Mouse (Mus musculus) liver, embryonic 14.5 days (tissue): ENCODE results near the gene Ccer2. TPM values are rescaled to one million over a fixed set of nuclear protein-coding genes. Genes with fewer than 3 reads are reported as not detected.
A peak's percentile ranks its signal among the peaks of the same experiment; 100 is the strongest.

ENCODE experiments used
- ATAC-seq: fragments of 200-750 bp; cut with Nextera tagmentation; 2 replicates; pipeline ENCODE4 v1.8.0; 2017; ENCODE audit warnings: moderate number of reproducible peaks, mild to moderate bottlenecking, moderate library complexity; ENCODE audit not compliant: insufficient read depth
- DNase-seq, 3 experiments: peaks; one replicate each; pipeline ENCODE4 v3.0.0-alpha.2; 2012 to 2013; ENCODE audit warnings: low read depth in 3 of 3, low spot score in 3 of 3
- H3K27ac ChIP-seq: fragments of 300-500 bp; sonication (generic); 2 replicates; pipeline ENCODE4 v1.5.1; 2014; ENCODE audit warnings: moderate library complexity, mild to moderate bottlenecking, control low read depth, inconsistent platforms
- H3K27me3 ChIP-seq: fragments of 300-500 bp; sonication (generic); 2 replicates; pipeline ENCODE4 v1.6.1; 2014; ENCODE audit warnings: mild to moderate bottlenecking, low read length, moderate library complexity; ENCODE audit not compliant: control insufficient read depth, insufficient read depth
- H3K36me3 ChIP-seq: fragments of 300-500 bp; sonication (generic); replicated peaks from 2 replicates; pipeline ENCODE4 v1.6.1; 2014; ENCODE audit warnings: low read depth; ENCODE audit not compliant: control insufficient read depth, insufficient read depth
- H3K4me1 ChIP-seq, 2 experiments: fragments of 200-500 bp in 1 of 2; fragments of 300-500 bp in 1 of 2; sonication (generic) in 1 of 2; replicated peaks; 2 replicates each; pipeline ENCODE4 v1.6.1; 2012 to 2014; ENCODE audit warnings: antibody characterized with exemption in 1 of 2, inconsistent platforms in 1 of 2, low read length in 1 of 2; ENCODE audit not compliant: control insufficient read depth in 2 of 2, insufficient read depth in 2 of 2
- H3K4me2 ChIP-seq: fragments of 300-500 bp; sonication (generic); 2 replicates; pipeline ENCODE4 v1.6.1; 2014; ENCODE audit warnings: low read depth, mild to moderate bottlenecking, control low read depth, moderate library complexity
- H3K4me3 ChIP-seq, 2 experiments: fragments of 200-500 bp in 1 of 2; fragments of 300-500 bp in 1 of 2; sonication (generic) in 1 of 2; 2 replicates each; pipeline ENCODE4 v1.5.1; 2012 to 2014; ENCODE audit warnings: low read depth in 2 of 2, low read length in 2 of 2, mild to moderate bottlenecking in 2 of 2, control low read depth in 1 of 2, inconsistent platforms in 1 of 2, moderate library complexity in 1 of 2; ENCODE audit not compliant: insufficient read depth in 1 of 2
- H3K9ac ChIP-seq: fragments of 300-500 bp; sonication (generic); replicated peaks from 2 replicates; pipeline ENCODE4 v1.6.1; 2014; ENCODE audit warnings: mild to moderate bottlenecking, control low read depth, moderate library complexity
- H3K9me3 ChIP-seq: fragments of 300-500 bp; sonication (generic); 2 replicates; pipeline ENCODE4 v1.6.1; 2016; ENCODE audit warnings: low read length, mixed read lengths; ENCODE audit not compliant: control insufficient read depth
- CTCF ChIP-seq: IDR thresholded peaks from 2 replicates; pipeline ENCODE4 v1.5.1; 2016; ENCODE audit warnings: antibody characterized with exemption, low read depth, control low read depth
- EP300 ChIP-seq: IDR thresholded peaks from 2 replicates; pipeline ENCODE4 v1.6.1; 2016; ENCODE audit warnings: antibody characterized with exemption, low read depth
- WGBS: fragments of 180-500 bp; shearing (Covaris S2); extraction: QIAGEN DNeasy Blood & Tissue Kit; methylation state at CpG from one replicate; pipeline ENCODE4 v1.1.7; 2014; ENCODE audit not compliant: insufficient replicate concordance; 5-methylcytosine and 5-hydroxymethylcytosine counted together
- polyA plus RNA-seq, 2 experiments: library from polyadenylated mRNA; depleted of rRNA in 1 of 2; stranded (reverse) in 1 of 2; unstranded in 1 of 2; fragments of >200 nt; fragmentation: Nextera tagmentation in 1 of 2; extraction: Ambion mirVana in 1 of 2; gene quantifications; 2 replicates each; pipeline versions ENCODE4 v1.2.1 to v1.2.3; 2012 to 2014

Gene Ccer2
- polyA plus RNA-seq, 2 experiments: not detected

DNA sequence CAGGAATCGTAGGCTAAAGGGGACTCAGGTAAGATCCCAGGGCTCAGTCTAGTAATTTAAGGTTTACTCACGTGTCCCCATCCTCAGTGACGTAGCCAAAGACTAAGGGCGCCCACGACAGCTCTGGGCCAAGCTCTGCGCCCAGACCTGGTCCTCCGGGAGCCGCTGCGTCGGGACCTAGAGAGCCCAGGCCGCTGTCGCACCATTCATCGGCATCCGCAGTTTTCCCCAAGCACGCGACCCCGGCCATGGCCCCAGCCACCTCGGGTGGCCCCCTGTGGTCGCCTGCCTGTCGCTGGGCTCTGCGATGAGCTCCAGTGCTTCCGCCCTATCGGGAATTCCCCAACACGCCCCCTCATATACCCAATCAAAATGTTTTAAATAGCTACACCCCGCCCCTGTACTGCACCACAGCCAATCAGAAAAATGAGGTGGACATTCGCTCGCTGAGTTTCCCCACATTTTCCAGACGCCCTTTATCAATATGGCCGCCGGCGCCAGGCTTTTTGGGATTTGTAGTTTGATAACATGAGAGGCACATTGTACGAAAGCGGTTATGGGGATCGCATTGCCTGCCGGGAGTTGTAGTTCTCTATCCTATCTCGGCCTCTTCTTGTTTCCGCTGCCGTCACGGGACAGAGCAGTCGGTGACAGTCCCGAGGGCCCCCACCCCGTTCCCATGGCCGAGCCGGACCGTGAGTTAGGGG is 10.4 kb downstream of the Ccer2 start, which contains the start of gene Sirt2:
TSS of gene Sirt2 (plus strand) at position 563 of the 707 bp plus-strand sequence.
- Histone ChIP-seq H3K36me3 (no peaks in the 10 kb centered on the region), H3K27me3 (no peaks in the 10 kb centered on the region), H3K9me3 (no peaks in the 10 kb centered on the region), H3K9ac (peak within 1 kb of the TSS; percentile 76), H3K4me3 (peak within 1 kb of the TSS; percentile 83 to 87), H3K27ac (peak within 1 kb of the TSS; percentile 14; the same call in 1 of the 2 replicates), H3K4me2 (peak within 1 kb of the TSS; percentile 92), H3K4me1 (peaks cover 24 to 34% of the 10 kb centered on the region in 2 experiments)
- DNase-seq (peak; percentile 98 to 100 (median 99)), ATAC-seq (peak; percentile 96)
- no peak for TF ChIP-seq EP300
- TF ChIP-seq CTCF: peak; percentile 36; the same call in 1 of the 2 replicates
- under 1% methylated on average over 45 of the region's 45 CpGs for WGBS

DNA sequence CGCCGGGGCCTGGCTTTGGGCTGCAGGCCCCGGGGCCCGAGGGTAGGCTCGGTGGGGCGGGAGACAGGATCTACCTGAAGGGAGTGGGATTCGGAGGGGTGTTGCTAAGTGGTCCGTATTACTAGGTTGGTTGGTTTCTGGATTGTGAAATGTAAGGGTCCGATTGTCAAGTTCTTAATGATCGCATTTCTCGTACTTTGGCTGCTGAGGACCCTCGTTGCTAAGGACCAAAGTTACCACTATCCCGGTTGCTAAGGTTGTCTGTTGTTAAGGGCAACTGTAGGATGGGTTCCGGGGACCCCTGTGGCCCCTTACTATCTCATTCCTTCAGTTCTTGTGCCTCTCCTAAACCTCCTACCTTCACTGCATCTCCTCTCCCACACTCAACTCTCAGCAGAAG is 10.9 kb downstream of the Ccer2 start:
- peak overlapping the region; percentile 71 for H3K4me2 ChIP-seq
- DNase-seq (no peak), ATAC-seq (no peak)
- TF ChIP-seq EP300 (no peak), CTCF (no peak)
- no peak overlapping the region for H3K27ac ChIP-seq
- 3% methylated on average over 14 of the region's 14 CpGs for WGBS
- peaks cover 24 to 34% of the 10 kb centered on the region in 2 experiments for H3K4me1 ChIP-seq
- peak overlapping the region; percentile 81 to 83 for H3K4me3 ChIP-seq
- no peaks in the 10 kb centered on the region for H3K36me3 ChIP-seq
- peak overlapping the region; percentile 65 for H3K9ac ChIP-seq
- H3K9me3 ChIP-seq: no peaks in the 10 kb centered on the region
- H3K27me3 ChIP-seq: no peaks in the 10 kb centered on the region

DNA sequence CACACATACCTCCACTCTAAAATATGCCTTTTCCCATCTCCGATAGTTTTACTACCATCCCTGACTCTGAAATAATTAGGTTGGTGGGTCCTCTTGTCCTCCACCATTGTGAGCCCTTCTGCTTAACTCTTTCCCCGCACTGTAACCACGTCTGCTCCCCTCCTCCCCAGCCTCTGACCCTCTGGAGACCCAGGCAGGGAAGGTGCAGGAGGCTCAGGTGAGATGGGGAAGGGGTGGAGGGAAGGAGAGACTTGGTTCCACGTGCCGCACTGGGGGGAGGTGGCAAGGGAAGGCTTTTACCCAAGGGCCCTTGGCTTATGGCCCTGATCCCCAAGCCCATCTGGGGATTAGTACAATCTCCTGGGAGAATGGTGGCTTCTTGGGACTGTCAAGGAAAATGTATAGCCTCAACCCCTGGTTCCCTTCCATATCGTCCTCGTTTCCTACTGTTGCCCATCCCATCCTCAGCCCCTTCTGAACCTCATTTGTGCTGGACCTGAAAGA is 11.5 kb downstream of the Ccer2 start, which contains the start of gene Nfkbib:
TSS of gene Nfkbib (minus strand) at position 51 of the 504 bp plus-strand sequence.
- DNase-seq (no peak), ATAC-seq (no peak)
- Histone ChIP-seq H3K4me1 (peaks cover 24 to 34% of the 10 kb centered on the region in 2 experiments), H3K9me3 (no peaks in the 10 kb centered on the region), H3K4me3 (peak within 1 kb of the TSS; percentile 83 to 87), H3K27me3 (no peaks in the 10 kb centered on the region), H3K9ac (peak within 1 kb of the TSS; percentile 76), H3K4me2 (peak within 1 kb of the TSS; percentile 92), H3K36me3 (no peaks in the 10 kb centered on the region), H3K27ac (no peak within 1 kb of the TSS)
- WGBS: 64% methylated on average over 7 of the region's 7 CpGs
- TF ChIP-seq EP300 (no peak), CTCF (no peak)

DNA sequence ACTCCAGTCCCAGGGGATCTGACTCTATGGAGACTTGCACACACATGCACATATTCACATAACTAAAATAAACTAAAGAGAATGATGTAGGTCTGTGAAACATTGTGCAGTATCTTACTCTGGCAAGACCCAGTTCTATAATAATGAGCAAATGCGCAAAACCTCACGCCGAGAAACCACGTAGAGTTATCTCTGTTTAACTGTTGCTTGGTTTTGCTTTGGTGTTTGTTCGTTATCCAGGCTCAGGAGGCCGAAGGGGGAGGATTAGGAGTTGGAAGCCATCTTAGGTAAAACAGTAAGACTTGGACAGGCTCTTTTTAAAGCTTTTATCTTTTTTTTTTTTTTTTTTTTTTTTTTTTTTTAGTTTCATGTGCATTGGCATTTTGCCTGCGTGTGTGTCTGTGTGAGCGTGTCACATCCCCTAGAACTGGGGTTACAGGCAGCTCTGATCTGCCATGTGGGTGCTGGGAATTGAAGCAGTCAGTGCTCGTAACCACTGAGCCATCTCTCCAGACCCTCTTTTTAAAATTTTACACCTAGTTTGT is 13.5 kb downstream of the Ccer2 start:
- no peak for DNase-seq

DNA sequence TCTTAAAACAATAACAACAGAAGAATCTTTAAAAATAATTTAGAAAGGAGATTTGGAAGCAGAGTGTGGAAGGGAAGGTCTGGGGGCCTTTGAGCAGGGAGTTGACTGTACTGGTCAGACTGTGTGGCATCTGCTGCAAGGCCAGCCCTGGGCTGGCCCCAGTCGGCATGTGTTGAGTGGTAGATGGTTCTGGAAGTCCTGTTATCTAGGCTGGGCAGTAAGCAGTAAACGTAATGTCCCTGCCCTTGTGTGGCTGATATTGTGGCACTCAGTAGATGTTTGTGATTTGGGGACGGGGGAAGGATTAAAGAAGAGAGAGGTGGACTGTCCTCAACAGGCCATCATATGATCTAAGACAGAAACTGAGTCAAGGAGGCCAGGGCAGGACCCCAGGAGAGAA is 14.3 kb downstream of the Ccer2 start:
- H3K27me3 ChIP-seq: no peaks in the 10 kb centered on the region
- DNase-seq (peak; percentile 32 to 47 (median 41)), ATAC-seq (0 out of 2 replicates have a peak, but pooled peaks have one; percentile 11)
- H3K4me3 ChIP-seq: no peak overlapping the region
- peaks cover 21 to 27% of the 10 kb centered on the region in 2 experiments for H3K4me1 ChIP-seq
- TF ChIP-seq CTCF (no peak), EP300 (peak; percentile 60)
- WGBS: 23% methylated on average over 3 of the region's 3 CpGs
- no peaks in the 10 kb centered on the region for H3K36me3 ChIP-seq
- H3K9ac ChIP-seq: no peak overlapping the region
- no peaks in the 10 kb centered on the region for H3K9me3 ChIP-seq
- peak overlapping the region; percentile 7 for H3K4me2 ChIP-seq
- H3K27ac ChIP-seq: no peak overlapping the region

More for the DNA sequence above, 13.5 kb downstream of the Ccer2 start:
- TF ChIP-seq EP300 (no peak), CTCF (no peak)
- Histone ChIP-seq H3K9me3 (no peaks in the 10 kb centered on the region), H3K4me1 (peaks cover 24 to 34% of the 10 kb centered on the region in 2 experiments), H3K9ac (no peak overlapping the region), H3K4me3 (no peak overlapping the region), H3K4me2 (no peak overlapping the region; the same call in 1 of the 2 replicates), H3K27me3 (no peaks in the 10 kb centered on the region), H3K27ac (no peak overlapping the region), H3K36me3 (no peaks in the 10 kb centered on the region)
- no peak for ATAC-seq
- WGBS: 40% methylated on average over 9 of the region's 9 CpGs
